Mouse (Mus musculus): ENCODE results near the gene Fmnl1.
"Not testable (repeated sequence)": the region's sequence is repeated elsewhere in the genome, so short reads cannot be mapped to it uniquely, and the experiment has no call there.

DNA sequence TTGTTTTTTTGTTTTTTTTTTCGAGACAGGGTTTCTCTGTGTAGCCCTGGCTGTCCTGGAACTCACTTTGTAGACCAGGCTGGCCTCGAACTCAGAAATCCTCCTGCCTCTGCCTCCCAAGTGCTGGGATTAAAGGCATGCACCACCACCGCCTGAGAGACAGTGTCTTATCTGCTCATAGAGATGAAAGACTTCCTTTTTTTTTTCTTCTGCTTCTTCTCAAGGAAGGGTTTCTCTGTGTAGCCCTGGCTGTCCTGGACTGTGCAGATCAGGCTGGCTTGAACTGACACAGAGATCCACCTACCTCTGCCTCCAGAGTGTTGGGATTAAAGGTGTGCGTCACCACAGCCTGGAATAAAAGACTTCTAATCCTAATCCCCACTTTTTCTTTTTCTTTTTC, 51.8 kb downstream of the Fmnl1 start:
- TF ChIP-seq POLR2A, CTCF (IDR thresholded peaks at IDR 0.05; ENCODE audit: insufficient read depth, low read depth, low read length): not testable (repeated sequence)

Data from olfactory bulb, adult 2 months (tissue).